Mouse (Mus musculus): ENCODE measurements around the gene Jph4.

- TF ChIP-seq CTCF (IDR thresholded peaks at IDR 0.05; ENCODE audit: borderline replicate concordance, extremely low read depth, insufficient read depth, insufficient read length), result no peak
- TF ChIP-seq POLR2A (IDR thresholded peaks at IDR 0.05; ENCODE audit: borderline replicate concordance, extremely low read depth, insufficient read depth, insufficient read length, poor library complexity, severe bottlenecking), result no peak
Observed at GRCm38 (mm10) chr14:55149041-55149440, 32.3 kb upstream of the Jph4 start.
